Mouse (Mus musculus): Measurements from ENCODE around the gene Eno2.
A peak's percentile ranks its signal among the peaks of the same experiment; 100 is the strongest.

The Eno2 gene

DNA sequence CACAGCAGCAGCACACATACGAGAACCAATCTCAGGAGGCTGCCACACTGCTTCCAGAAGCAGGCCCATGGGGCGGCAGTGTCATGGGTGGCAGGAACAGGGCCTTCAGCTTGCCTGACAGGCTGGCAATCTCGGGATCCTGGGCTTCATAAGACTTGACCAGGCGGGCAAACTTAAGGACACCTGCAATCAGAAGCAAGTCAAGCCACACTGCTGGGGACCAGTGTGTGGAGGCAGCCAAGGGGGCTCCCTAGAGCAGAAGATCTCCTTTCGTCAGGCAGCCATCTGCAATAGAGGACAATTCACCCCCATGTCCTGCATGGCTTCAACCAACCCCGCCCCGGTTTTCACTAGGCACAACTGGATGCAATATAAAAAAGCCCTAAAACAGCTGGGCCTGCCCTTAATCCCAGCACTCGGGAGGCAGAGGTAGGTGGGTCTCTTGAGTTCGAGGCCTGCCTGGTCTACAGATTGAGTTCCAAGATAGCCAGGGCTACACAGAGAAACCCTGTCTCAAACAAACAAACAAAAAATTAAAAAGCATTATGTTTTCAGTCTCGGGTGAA, 30.2 kb downstream of the Eno2 start:
- no peak for DNase-seq

DNA sequence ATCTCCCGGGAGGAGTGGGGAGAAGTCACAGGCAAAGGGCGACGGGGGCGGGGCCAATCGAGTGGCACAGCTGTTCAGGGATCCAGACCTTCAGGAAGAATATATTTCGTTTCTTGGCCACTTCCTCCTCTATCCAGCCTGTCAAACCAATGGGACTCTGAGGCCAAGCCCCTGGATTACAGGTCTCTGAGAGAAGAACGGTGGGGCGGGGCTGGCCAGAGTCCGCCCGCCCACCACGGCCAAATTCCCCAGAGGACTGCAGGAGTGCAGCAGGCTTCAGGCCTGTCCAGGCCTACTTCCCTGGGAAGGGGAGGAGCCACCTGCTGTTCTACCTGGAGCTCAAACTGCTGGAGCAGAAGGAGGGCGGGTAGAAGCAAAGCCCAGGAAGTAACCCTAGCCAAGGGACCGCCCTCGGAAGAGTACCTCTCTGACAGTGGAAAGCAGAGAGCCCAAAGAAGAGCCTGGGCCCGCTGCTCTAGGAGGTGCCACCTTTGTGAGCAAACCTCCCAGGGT, 30.9 kb downstream of the Eno2 start, which contains the start of gene Ptpn6:
Ptpn6 (minus strand) TSS at position 204 of the 513 bp plus-strand sequence.
- DNase-seq, result peak; percentile 96

DNA sequence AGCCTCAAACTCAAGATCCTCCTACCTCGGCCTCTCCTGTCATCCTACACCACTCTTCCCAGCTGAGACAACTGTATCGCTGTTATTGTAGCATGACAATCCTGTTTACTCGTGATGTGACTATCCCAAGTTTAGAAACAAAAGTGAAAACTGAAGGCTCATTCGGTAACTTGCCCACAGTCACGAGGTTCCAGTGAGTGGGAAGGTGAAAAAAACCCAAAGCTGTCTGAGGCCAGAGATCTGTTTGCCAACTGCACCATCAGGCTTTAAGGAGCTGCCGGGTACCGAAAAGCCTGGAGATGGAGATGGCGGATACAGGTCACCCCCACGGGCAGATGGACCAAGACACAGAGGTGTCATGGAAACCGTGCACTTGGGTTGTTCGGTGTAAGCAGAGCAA, 32.4 kb downstream of the Eno2 start:
- DNase-seq, result no peak

DNA sequence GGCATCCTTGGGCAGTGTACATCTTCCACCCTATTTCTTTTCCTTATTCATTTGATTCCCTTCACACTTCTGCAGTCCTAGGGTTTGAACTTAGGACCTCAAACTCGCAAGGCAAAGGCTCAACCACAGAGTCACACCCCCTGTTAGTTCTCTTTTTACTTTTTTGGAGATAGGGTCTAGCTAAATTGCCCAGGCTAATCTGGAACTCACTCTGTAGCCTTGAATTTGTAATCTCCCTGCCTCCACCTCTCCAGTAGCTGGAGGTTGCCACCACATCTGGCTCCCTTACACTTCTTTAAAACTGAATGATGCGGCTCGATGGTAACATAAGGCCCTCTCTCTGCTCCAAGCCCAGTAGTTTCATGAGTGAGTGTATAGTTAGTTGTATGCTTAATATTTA, 35.1 kb downstream of the Eno2 start:
- DNase-seq, result no peak

DNA sequence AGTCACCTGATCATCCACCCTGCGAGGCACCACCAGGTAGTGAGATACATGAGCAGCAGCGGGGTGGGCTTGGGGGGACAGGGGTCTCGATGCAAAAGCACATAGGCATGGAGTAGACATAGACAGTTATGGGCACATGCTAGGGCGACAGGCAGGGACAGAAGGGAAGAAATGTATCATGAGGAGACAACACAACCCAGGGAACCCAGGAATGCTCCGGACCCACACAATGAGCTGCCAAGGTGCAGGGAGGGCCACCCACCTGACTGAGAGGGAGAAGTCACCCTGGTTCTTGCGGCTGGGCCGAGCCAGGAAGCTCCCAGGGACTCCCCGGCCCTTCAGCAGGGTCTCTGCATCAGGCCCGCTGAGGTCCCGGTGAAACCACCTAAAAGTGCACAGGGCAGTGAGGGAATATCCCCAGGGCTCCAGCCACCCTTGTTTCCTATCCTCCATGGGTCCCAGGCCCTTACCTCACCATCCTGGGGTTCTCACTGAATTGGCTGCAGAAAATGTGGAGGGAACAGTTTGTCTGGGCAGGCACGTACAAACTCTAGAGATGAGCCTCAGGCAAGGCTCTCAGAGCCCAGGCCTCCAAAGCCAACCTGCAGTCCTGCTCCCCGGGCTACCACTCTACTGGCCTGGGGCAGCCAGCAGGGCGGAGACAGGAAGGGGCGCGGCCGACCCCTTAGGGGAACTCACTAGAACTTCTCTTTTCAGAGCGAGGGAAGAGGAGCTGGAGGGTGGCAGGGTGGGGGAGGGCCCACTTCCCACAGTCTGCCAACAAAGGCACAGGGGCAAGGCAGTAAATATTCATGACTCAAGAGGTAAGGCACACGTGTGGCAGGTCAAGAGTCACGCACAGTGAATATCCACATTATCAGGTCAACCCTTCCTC, 36.8 kb downstream of the Eno2 start:
- DNase-seq, result no peak

DNA sequence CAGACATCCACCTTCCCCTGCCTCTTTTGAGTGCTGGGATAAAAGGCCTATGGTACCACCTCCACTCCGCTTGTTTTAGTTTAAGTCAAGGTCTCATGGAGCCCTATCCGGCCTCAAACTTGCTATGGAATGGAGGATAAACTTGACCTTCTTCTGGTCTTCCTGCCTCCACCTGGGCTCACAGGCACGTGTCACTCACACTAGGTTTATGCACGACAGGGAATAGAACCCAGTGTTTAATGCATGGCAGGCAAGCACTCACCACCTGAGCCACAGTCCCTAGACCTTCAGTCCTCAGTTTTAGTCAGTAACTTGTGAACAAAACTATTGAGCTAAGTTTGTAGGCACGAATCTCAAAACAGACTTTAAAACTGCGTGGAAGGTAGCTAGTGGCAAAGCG, 38.4 kb downstream of the Eno2 start:
- DNase-seq, result no peak

DNA sequence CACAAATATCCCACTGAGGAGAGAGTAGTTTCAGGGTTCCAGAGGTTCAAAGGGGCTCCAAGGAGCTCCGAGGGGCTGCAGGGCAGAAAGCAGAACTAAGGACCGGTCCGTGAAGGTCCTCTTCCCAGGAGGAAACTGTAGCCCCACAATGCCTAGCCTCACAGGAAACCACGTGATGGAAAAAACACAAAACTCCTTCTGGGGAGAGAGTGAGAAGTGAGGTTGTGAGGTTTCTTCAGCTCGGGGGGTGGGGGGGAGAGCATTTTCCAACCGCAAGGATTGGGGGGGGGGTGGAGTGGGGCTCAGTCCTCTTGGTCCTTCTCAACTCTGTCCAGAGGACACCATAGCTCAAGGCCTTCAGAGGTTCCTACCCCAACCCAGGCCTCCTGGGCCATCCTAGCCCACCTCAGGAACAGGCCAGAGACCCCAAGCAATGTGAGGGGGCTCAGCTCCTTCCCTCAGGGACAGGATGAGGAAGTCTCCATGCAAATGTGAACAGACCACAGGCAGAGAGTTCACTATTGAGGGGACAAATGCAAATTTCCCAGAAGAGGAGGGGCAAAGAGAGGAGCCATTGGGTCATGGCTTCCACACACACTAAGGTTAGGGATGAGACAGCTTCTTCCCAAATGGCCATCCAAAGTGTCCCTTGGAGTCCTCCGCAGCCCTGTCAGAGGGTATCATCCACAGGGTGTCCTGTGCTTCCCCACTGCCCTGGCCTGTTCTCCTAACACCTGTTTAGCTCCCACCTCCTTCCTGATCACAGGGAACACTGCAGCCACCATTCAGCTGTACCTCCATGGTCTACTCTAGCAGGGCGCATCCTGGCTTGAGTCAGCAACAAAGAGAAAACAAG, 39.4 kb downstream of the Eno2 start:
- no peak for DNase-seq

DNA sequence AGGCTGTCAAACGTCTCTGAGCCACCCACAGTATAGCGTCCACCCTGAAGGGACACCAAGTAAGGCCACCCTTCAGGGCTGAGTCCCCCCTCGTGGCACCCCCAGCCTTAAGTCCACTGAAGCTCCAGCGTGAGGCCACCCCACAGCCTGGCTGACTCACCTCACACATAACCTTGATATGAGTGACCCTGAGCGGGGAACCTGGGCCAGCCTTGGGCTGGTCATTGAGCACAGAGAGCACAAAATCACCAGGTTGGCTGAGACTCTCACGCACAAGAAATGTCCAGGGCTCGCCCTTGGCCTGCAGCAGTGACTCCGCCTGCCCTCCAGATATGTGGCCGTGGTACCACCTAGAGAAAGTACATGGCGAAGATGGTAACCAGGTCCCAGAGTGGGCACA, 40.9 kb downstream of the Eno2 start:
- no peak for DNase-seq

DNA sequence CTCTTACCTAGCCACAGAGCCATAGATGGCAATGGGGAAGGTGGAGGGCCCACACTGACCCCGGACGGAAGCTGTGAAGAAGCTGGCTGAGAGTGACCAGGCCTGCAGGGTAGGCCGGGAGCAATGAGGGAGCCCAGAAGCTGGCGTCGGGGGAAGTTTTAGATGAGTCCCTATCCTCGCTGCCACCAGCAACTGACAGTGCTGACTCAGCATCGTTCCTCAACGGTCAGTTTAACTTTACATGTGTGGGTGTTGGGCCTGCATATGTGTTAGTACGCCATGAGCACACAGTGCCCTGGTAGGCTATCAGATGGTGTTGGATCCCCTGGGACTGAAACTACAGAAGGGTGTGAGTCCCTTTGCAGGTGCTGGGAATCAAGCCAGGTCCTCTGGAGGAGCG, 45.0 kb downstream of the Eno2 start:
- DNase-seq, result no peak

DNA sequence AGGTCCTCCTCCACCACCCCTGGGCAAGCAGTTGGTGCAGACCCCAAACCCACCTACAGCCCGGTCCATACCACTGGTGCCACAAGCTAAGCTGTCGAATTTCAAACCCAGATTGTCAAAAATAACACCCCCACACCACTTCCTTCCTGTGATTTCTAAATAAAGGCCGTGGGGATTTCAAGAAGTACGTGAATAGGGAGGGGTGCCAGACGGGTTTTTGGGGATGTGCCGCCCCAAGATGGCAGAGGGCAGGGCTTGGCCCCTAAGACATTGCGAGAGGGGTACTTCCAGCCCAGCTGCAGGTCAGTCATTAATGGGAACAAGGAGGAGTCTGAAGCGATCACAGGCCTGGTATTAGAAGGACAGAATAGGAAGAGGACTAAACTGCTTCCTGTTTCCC, 45.9 kb downstream of the Eno2 start:
- no peak for DNase-seq

DNA sequence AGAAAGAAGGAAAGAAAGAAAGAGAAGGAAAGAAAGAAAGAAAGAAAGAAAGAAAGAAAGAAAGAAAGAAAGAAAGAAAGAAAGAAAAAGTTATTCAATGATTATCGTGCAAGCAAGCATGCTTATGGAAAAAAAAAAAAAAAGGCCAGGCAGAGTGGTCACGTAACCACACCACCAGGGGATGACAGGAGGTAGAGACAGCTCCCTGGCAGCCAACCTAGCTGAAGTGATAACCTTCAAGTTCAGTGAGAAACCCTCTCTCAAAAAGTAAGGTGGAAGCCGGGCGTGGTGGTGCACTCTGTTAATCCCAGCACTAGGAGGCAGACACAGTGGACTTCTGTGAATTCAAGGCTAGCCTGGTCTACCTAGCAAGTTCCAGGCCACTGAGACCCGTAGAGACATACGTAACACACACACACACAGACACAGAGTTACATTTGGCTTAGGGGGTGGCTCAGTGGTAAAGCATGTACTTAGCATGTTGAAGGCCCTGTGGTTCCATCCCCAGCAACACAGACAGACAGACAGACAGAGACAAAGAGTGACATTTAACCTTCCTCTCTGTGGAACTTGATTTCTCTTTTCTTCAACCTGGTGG, 46.5 kb downstream of the Eno2 start:
- no peak for DNase-seq

DNA sequence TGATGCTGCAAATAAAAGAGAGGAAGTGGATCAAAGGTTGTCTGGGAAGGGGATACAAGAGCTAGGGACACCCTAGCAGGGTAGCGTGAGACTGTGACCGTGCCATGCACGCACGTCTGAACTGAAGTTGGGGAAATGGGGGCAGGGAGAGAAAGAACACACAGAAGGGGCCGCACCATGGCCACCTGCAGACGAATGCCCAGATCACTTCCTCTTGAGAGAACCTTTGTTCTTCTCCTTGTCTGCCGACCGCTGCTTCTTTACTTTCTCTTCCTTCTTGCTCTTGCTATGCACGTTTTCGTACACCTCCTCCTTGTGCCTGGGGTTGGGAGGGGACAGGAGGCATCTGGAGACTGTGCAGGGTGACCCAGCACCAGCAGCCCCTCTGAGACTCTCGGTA, 48.6 kb downstream of the Eno2 start:
- DNase-seq, result no peak

DNA sequence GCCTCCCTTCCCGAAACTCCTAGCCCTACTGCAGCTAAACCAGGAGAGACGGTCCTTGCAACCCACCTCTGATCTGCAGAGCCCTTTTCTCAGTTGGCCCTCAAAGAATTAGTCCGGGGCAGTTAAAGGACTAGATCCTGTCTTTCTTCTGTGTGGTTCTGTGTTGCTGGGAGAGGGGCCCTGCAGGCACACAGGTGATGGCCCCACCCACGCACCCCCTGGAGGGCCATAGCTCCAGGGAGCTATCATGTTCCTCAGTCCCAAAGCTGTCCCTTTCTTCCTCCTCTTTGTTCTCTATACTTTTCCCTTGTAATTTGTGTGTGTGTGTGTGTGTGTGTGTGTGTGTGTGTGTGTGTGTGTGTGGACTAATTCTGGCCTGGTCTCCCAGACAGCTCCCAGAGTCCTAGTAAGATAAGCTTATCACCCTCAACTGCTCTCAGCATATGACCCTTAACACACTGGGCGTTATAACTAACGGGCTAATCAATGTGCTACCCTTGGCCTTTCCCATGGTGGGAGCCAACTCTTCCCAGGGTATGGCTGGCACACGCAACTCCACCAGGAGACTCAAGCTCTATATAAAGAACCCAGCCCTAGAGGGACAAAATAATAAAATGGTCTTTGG, 50.0 kb downstream of the Eno2 start:
- DNase-seq, result no peak

DNA sequence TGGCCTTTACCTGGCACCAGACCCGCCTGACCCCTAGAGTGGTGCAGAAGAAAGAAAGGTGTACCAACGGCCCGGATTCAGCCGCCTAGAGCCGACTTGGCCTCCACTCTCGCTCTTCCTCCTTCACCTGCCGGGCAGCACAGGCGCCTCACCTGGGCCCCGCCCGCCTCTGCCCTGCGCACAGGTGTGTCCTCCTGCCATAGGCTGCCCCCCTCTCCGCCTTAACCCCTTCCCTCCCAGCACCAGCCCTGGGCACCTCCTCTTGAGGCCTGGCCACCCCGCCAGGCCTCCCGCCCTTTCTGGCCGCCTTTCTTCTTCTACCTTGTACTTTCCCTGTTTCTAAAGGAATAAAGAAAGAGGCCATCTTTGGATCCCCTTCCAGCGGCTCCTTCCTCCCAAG, 50.8 kb downstream of the Eno2 start:
- peak; percentile 55 for DNase-seq

DNA sequence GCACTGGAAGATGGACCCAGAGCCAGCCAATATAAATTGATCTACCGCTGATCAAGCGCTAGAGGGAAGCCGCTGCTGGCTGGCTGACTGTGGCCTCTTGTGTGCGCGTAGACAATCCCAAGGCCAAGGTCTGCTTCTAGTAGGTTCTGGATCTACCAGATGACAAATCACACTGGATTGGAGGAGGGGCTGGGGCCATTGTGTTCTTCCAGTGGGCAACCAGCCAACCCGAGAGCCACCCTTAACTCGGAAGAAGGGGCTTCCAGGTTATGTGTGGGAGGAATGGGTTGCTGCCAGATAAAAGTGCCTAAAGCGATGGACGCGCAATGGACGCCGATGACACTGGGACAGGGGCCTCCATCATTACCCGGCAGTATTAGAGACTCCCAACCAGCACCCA, 51.5 kb downstream of the Eno2 start:
- DNase-seq, result no peak

DNA sequence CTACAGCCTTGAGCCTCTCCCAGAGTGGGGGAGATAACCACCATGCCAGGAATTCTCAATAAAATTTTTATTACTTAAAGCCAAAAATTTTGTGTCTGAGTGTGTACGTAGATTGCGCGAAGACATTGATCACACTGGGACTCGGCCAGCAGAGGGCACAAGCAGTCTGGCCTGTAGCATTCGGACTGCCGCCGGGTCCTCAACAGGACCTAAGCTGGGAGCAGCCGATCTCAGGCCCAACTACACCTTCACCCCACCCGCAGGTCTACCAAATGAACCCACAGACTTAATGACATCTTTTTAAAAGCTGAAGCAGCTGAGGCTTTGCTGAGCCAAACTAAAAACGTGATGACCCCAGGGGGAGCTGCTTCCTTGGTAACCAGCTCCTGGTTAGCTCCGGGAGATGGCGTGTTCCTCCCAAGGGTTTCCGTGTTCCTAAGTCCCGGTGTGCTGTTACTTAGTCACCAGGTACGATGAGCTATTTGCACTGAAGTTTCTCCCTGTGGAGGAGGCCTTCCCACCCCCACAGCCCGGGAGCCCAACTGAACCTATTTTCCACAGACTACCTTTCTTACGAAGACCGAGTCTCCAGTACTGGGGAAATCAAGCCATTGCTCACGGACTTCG, 52.5 kb downstream of the Eno2 start:
- DNase-seq, result peak; percentile 58

DNA sequence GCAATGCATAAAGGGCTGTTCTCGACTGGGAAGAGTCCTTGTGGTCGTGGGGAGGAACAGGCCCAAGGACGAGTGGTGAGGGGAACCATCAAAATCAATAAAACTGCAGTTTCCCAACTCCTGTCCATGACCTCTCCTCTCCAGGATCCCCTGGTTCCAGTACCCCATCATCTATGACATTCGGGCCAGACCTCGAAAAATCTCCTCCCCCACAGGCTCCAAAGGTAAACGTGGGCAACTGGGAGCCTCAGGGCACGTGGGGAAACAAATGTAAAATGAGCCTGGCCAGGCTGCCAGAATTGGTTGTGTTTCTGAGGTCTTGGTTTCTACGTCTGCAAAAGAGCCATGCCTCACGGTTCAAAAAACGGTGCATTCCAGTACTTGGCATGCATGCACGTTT, 56.6 kb downstream of the Eno2 start:
- DNase-seq, result no peak

DNA sequence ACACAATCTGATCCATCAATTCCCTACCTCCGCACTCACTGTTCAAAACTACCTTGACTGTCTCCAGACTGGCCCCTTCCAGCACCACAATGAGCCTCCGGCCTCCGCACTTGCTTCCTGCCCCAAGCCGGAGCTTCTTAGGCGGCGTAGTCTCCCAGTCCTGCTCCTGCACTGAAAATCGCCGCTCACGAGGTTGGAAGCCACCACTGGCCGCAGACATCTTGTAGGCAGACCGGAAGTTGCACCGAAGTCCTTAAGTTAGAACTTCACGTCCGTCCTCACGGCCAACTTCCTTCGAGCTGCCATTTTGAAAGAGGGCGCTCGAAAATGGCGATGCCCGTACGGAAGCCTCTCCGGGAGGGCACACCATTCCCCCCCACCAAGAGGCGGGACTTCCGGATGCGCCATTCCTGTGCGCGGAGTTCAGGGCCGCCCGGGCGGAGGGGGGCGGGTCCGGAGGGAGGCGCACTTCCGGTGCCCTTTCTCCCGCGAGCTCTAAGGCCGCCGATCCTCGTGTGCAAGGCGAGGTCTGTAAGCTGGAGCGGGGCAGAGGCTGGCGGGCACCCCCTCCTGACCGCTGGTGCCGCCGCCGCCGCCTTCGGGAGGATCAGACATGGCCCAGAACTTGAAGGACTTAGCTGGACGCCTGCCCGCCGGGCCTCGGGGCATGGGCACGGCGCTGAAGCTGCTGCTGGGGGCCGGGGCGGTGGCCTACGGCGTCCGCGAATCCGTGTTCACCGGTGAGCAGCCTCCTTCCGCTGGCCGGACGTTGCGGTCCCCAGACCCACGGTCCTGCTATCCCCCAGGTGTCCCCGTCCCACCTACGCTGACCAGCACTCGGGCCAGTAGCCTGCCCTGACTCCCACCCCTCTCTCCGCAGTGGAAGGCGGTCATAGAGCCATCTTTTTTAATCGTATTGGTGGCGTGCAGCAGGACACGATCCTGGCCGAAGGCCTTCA, 57.4 kb downstream of the Eno2 start, which contains the start of the genes Emg1 and Phb2:
Emg1 (minus strand) TSS at position 355 of the 959 bp plus-strand sequence.
Phb2 (plus strand) TSS at position 513 of the 959 bp plus-strand sequence.
- peak; percentile 99 for DNase-seq
